Mouse (Mus musculus) kidney, postnatal 14 days (tissue): ENCODE measurements around the gene Nrde2.

ENCODE experiments used
- DNase-seq: peaks from one replicate; pipeline ENCODE4 v3.0.0; 2022; ENCODE audit warnings: mixed read lengths

The Nrde2 gene

DNA sequence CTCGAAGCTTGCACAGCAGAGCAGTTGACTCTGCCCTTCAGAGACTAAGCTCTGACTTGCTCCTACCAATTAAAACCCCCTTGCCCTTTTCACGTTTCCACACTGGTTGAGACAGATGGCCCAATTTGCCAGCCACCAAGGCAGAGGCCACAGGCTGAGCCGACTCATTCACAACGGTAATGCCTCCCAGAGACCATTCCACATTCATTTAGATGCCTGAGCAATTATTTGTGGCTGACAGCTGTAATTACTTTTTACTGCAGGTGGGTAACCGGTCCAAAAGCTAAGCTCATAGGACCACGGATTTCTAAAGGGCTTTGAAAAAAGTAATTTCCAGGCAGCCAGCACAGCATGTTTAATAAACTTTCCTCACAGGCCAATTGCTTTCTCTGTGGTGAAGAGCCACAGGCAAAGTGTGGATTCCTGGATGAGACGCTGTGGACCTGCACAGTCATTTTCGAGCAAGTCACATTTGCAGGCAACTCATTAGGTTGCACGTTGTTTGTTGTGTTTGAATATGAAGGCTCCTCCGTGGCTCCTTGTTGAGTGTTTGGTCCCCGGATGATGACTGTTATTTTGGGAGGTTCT is 17.1 kb upstream of the Nrde2 start:
- no peak for DNase-seq

DNA sequence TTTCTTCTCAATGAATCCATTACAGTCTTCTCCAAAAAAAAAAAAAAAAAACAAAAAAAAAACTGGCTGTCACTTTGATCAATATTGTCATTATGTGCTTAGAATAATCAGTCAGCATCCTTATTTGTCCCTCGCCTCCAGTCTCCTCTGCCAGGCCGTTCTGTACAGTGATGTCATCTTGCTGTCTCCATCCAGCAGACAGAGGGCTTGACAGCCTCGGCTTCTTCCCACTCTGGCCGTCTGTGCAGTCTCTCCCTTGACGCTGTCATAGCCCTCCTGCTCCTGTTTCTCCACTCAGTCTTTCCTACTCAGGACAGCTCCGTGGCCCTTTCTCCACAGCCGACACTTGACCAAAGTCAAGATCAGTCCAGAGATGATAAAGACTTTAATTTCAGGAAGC is 13.0 kb upstream of the Nrde2 start:
- DNase-seq: no peak

DNA sequence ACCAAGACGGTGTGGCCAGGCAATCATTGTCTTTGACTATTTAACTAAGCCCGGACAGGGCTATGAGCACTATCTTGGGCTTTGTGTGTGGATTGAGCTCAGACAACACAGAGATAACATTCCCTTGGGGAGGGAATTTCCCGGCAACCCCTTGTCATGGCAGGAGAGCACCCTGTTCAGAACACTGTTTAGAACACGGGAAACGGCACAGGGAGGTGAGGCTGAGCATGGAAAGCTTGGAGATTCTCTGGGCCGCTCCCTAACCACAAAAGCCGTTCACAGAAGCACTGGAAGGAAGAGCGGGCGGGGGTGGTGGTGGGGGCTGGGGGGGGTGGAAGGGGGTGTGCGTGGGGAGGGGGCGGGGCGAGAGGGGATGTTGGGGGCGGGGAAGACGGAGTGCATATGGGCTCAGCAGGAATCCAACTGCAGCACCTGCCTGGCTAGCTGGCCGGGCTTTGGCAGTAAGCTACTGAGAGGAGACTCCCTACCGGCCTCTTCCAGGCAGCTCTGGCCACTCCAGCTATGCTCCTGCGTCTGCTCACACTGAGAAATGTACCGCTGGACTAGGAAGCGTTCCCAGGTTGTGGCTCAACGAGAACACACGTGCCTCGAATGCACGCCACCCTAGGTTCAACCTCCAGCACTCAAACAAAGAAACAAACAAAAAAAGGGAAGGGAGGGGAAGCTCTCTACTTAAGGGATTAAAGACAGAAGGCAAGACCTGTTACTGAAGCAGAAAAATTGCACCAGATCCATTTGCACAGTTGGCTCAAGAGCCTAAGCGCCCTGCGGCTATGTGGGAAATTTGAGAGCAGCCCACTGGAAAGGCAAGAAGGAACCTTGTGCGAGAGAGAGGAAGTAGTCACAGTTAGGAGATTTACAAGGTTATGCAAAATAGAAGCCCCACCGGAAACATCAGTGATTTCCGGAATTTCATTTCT is 8.7 kb upstream of the Nrde2 start:
- peak; percentile 50 for DNase-seq

DNA sequence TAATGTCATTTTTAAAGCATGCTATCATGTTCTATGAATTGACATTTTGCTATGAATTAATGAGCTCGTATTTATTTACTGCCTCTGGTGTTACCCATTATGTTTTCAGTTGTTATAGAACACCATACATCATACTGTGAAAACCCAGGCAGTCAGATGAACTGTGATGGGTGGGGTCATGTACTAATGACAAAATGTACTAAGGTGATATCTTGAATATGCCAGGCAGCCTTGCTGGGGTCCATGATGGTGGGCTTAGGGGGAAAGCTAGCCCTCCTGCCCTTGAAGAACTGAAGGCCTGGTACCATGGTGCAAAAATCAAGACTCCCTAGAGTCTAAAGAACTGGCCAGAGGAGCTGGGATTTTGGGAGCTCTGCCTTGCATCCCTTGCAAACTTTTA is 8.0 kb upstream of the Nrde2 start:
- DNase-seq: no peak

DNA sequence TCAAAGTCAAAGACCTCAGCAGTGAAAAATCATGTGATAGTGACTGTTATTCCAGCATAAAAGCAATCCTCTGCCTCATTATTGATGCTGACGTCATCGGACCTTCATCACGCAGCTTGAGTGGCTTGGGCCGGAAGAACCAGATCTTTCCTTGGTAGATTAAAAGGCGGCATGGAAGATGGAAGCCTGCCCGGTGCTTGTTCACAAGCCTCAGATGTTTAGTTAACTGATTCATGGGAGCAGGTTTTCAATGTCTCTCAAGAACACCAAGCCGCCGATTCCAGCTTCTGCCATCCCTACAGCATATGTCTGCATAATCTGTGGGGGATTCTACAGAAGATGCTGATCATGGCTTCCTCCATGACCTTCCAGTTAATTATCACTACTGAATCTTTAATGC is 7.5 kb upstream of the Nrde2 start:
- DNase-seq: no peak

DNA sequence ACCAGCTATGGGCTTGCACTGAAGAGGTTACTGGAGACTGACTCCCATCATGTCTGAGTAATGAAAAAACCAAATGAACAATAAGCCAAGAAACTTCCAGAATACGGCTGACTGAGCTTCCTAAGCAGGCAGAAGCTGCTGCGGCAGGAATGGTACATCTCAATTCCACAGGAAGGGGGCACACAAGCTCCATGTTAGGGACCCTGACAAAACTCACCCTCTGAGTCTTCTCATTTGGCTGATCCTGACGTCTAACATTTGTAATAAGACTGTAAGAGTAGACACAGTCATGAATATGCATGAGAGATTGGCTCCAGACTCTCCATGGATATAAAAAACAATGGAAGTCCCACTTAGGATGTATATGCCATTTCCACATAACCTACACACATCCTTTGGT is 6.7 kb upstream of the Nrde2 start:
- peak; percentile 69 for DNase-seq

DNA sequence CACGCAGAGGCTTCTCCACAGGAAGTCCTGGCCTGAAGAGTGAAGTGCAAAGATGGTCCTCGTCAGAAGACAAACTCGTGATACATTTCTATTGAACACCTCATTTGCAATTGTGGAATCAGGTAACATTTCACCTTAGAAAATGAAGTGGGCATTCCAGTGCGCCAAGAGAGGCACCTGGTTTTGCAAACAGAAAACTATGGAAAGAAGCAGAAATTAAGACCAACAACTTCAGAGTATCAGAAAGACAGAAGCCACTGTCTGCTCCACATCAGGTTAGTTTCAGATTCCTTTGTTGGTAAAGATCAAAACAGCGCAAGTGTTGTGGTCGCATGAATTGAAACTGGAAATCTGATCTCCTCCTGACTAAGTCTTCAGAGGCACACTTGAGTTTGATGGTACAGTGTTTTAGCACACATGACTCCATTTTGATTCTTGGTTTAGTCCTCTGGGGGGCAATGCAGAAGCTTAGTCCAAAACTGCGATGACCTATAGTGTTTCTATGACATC is 5.6 kb upstream of the Nrde2 start:
- DNase-seq: no peak

DNA sequence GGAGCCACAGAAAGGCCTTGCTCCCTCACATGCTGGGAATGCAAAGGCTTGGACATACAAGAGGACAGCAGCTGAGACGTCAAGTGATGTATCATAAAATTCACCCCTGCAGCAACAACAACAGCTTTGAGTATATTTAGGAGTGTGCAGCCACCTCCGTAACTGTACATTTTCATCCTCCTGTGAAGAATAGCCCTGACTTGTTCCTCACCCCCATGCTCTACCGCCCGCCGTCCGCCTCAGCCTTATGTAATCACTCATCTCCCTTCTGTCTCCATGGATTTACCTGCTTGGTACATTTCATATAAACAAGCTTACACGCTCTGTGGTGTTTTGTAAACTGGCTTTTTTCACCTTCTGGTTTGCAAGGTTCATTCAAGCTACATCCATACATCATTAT is 7.0 kb downstream of the Nrde2 start:
- no peak for DNase-seq

DNA sequence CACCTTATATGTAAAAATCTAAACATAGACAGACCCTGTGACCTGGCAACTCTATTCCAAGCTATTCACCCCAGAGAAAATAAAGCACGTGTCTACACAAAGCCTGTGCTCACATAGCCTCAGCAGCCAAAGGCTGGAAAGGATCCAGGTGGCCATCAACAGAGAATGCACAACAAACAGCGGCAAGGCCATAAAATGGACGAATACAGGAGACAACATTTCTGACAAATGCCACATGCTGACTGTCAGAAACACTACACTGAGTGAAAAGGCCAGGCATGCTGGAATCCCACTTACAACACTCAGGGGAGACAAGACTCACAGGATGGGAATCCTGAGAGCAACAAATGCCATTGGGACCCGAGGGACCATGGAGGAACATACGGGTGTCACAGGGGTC is 15.2 kb downstream of the Nrde2 start:
- peak; percentile 69 for DNase-seq

DNA sequence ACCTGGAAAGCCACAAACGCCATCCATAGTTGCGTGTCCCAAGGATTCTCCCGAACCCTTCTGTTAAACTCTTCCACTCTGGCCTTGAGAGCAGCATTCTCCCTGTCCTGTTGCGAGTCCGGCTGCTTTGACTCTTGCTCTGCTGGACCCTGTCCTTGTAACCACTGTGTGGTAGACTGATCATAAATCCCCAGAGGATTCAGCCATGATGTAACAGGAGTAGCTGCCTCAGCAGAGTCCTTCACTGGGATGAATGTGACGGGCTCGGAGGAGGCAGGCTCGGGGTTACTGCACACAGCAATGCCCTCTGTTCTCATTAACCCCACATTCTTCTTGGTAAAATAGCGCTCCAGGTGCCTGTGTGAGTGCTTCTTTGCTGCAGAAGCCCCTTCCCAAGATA is 15.7 kb downstream of the Nrde2 start:
- no peak for DNase-seq

DNA sequence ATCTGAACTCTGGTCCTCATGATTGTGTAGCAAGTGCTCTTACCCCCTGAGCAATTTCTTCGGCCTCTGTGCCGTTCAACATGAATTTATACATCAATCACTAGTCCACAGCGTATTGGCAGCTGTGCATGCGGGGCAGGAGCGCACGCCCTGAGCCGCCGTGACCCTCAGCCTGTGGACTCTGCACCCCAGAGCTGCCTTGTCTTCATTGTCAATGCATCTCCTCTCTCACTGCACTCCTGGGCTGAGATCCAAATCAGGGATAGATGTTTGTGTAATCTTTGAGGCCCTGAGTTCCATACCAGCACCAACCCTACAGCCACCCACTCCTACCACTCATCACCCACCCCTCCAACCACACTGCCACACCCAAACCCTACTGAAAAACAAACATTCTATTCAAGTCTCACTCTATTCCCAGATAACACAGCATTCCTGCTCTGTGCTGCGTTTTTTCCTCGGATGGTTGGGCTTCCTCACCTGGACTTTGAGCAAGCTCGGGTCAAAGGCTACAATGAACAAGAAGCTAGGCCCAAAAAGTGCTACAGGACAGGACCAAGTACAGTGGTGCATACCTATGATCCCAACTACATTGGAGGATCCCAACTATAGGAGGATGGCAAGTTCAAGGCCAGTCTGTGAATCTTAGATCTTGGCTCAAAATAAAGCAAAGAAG is 16.5 kb downstream of the Nrde2 start:
- DNase-seq: peak; percentile 50

DNA sequence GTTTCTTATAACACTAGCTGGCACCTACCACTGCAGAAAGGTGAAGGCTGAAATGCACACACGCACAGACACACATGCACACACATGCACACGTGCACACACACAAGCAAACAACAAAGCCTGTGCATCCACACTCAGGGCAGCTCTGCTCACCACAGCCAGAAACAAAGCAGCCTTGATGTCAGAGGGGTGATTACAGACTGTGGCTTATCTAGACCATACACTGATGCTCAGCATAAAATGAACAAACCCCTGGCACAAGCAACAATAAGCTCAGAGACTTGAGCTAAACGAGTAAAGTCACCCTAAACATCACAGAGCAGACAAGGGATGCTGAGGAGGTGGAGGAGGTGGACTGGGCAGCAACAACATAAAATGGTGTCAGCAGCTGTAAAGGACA is 24.3 kb downstream of the Nrde2 start:
- no peak for DNase-seq

DNA sequence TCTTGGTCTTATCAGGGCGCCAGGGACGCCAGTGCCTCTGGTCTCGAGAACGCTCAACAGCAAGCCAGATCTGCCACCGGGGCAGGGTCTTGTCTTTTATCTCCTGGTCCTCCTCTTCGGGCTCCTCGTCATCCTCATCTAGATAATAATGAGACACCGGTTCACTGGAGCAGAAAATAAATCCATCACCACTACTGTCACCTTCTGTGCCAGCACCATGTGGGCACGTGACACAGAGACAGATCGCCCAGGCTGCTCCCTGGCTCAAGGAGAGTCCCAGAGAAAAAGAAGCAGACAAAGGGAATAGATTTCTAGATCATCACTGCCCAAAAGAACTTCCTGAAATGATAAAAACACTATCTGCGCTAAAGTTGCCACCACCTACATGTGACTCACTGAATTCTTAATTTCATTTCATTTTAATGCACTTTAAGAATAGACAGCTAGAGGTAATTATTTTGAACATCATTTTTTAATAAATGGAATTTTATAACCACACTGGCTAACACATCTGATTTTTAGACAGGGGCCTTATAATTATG is 25.0 kb downstream of the Nrde2 start:
- no peak for DNase-seq

DNA sequence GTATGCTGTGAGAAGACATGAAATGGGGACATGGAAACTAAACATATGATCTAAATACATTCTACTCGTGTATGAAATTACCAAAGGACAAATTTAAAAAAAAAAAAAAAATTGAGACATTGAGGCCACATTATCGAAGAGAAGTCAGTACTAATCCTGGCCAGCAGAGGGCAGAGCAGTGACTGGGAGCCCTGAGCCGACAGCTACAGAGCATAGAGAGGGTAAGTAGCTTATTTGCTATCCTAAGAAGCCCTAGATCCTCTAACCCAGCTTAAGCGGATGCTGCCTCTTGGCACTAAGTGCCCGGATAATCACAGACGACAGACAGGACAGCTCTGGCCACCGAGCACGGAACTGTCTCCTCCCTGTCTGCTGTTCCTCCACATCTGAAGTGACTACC is 27.8 kb downstream of the Nrde2 start:
- peak; percentile 75 for DNase-seq

DNA sequence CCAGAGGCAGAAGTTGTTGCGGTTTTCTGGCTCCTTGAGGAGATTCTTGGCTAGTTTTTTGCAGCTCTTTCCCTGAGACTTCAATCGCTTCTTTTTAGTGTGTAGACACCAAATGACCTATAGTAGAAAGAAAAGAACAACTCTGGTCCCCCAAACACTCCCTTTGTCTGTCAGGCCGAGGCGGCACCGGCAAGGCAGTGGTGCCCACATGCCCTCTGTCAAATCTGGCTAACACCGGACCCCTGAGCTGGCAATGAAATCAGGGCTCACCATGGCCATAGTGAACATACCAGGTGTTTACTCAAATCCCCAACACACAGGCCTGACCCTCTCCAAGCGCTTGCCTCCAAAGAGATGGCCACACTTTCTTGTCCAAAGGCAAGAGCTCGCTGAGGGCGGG is 28.3 kb downstream of the Nrde2 start:
- no peak for DNase-seq

DNA sequence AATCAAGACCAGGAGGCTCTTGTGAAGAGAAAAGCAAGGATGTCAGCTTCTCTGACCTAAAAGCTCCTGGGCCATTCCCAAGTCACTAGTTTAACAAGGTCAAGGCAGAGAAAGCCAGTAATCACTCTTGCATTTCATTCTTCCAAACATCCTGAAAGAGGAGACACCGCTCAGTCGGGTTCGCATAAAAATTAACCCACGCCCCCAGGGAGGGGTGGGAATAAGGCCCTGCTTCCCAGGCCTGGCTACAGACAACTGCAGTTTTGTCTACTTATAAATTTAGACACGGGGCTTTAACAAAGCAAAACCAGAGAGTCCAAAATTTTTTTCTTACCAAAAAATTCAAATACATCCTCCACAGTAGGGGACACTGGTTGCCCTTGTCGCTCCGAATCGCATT is 30.5 kb downstream of the Nrde2 start:
- peak; percentile 37 for DNase-seq

DNA sequence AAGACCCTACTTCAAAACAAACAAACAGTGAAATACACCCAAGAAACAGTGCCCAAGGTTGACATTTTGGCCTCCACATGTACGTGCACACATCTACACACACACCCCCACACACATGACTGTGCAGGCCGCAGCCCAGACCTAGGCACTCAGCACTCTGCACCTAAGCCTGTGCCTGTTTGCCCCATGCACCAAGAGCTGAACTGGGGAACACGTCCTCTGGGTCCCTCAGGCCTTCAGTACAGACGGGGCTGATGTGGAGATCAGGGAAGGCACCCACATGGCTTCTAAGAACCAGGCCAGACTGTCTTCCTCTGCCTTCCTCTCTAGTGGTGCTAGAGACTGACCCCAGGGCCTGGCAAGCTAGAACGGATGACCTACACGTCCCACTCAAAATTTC is 30.9 kb downstream of the Nrde2 start:
- DNase-seq: no peak

DNA sequence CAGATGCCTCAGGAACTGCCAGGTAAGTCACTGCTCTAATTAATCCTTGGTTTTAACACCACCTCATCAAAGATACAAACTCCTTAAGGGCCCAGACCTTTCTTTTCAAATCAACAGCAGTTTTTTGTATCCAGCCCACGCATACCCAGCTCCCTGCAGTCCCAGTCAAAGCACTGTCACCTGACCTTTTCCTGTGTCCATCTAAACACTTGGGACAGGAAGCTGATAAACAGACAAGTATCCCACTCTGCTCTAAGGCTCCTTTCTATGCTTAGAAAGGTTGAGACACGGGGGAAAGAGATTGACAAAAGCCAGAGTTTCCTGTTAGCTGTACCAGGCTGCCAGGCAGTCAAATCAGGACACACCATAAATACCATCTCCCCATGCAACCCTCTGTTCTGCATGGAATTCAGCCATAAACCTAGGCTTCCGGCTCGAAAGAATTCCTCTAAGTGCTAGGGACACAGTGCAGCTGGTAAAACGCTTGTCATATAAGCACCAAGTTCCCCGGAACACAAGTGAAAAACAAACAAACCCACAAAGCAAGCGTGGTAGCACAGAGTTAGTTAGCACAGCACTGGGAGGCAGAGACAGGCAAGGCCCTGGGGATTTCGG is 31.5 kb downstream of the Nrde2 start:
- DNase-seq: peak; percentile 53

DNA sequence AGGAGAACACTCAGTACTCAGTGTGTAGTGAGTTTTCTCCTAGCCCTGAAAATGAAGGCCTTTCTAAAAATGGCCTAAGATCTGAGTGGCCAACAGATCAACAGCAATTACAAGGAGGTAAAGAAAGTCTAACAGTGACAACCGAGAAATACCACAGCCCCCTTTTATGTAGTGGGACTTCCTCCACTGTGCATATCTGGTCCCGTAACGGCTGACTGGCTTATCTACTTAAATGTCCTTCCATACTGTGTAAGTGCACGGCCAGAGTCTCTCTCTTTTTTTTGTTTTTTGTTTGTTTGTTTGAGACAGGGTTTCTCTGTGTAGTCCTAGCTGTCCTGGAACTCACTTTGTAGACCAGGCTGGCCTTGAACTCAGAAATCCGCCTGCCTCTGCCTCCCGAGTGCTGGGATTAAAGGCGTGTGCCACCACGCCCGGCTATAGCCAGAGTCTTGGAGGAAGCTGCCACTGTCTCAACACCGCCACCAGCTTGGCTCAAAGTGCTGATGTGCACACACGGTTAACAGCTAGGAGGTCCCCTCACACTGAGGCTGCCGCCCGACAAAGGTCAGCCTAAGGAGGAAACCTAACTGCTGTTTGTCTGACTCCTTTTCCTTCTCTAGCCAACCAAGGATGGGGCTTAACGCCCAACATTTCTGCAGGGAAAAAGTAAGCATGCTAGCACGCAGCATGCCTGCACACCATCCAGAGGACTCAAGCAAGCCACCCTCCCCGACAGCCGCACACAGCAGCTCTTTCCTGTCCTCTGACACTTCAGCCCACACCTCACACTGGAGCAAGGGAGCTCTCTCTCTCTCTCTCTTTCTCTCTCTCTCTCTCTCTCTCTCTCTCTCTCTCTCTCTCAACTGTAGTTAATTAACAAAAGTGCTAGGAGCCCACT is 32.2 kb downstream of the Nrde2 start:
- DNase-seq: no peak

DNA sequence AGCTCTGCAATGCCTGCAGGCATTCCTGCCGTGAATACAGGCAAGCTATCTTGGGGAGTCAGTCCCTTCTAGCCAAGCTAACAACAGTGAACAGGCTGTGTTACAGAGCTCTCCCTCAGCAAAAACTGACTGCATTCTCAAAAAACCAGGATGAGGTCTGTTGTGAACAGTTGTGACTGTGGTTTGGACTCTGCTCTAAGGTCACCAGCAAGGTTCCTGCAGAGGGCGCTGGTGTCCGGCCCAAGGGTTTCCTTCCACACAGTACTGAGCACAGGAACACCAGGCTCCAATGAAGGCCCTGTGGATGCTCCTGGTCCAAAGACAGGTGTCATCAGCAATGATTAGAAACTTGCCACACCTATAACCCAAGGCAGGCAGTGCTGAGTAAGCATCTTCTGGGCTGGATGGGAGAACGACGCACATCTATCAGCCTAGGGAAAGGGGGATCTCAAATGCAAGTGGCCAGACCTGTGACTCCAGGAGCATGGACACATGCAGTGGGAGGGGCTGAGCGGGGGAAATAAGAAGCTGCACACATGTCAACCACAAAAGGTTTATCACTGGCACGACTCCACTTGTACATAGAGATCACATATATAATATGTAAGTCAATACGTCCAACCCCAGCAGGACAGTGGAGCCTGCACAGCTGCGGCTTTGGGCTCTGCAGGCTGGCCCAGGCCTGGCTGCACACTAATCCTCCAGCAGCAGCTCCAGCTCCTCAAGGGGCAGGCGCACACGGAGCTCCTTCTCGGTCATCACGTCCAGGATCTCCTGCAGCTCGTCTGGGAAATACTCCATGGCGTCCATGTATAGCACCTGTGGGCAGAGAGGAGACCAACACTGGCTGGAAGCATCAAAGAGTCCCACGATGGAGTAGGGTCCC is 34.3 kb downstream of the Nrde2 start:
- DNase-seq: no peak

DNA sequence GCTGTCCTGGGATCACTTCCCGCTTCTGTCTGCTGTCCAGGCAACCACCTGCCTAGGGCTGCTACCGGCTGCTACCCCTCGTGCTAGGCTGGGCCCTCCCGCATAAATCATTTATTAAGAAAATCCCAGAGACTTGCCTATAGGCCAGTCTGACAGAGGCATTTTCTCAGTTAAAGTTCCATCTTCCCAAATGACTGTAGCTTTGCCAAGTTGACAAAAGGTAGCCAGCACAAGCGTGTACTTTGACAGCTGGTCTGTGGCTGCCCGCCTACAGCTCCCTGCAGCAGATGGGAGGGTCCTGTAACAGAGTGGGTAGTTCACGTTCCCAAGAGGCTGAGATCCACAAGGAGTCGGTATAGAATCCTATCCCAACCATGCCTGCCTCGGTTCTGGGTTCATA is 36.0 kb downstream of the Nrde2 start:
- DNase-seq: peak; percentile 56
